Mouse (Mus musculus): ENCODE measurements at regions not wholly inside any gene's neighbourhood (a gene's known extent, or its start where the extent isn't known, plus 50 kb on each side); places are given as distances from the start of the nearest gene placed in this dataset.
A peak's percentile ranks its signal among the peaks of the same experiment; 100 is the strongest.

DNA sequence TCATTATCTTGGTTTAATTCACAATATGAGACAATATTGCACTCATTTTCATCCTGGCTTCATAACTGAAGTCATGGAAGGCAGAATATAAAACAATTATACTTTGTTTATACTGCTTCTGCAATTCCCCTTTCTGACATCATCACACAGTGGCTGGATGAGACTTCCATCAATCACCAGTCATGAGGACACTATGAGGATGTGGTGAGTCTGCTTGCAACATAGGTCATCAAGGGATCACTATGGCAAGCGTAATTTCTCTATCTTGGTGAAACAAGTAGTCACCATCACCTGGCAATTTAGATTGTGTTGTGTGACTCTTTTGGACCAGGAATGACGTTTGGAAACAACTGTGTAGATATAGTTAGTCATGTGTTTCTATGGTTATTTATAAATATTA lies 134.6 kb downstream of the Hao1 start:
- no peaks in the 10 kb centered on the region for H3K9me3 ChIP-seq (replicated peaks; ENCODE audit: control insufficient read depth, low read length)
- H3K4me2 ChIP-seq (ENCODE audit: low read length), result no peak overlapping the region
- WGBS, result 82% methylated on average over 2 of the region's 2 CpGs
- H3K36me3 ChIP-seq (ENCODE audit: control insufficient read depth, insufficient read depth, low read length), result no peaks in the 10 kb centered on the region
- no peak overlapping the region for H3K9ac ChIP-seq (ENCODE audit: low read length)
- no peaks in the 10 kb centered on the region for H3K4me1 ChIP-seq (ENCODE audit: control insufficient read depth, insufficient read depth, low read length)
- no peak overlapping the region for H3K27ac ChIP-seq (ENCODE audit: low read depth, low read length)
- H3K4me3 ChIP-seq (ENCODE audit: low read depth, low read length), result no peak overlapping the region
- no peak for DNase-seq (ENCODE audit: low spot score)
- no peaks in the 10 kb centered on the region for H3K27me3 ChIP-seq (replicated peaks; ENCODE audit: control insufficient read depth, insufficient read depth, low read length)
- no peak for ATAC-seq

DNA sequence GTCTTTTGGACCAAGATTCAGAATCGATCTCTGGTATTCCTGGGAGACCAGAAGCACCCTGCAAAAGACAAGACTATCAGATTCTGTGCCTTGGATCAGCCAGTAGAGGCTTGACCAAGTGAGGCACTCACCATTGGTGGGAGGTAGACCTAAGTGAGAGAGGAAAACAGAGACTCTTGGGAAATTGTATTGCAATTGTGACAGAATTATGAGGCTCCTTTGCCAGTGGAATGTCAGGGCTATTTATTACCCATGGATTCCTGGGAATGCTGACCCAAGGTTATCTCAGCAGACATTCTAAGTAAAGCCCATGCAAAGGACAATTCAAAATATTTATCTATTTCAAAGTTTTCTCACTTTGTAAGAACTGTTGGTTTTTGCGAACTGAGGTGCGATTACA lies 154.6 kb downstream of the Hao1 start:
- Histone ChIP-seq H3K27ac (ENCODE audit: low read depth, low read length) (no peak overlapping the region), H3K36me3 (ENCODE audit: control insufficient read depth, insufficient read depth, low read length) (no peaks in the 10 kb centered on the region), H3K9me3 (replicated peaks; ENCODE audit: control insufficient read depth, low read length) (no peaks in the 10 kb centered on the region), H3K27me3 (replicated peaks; ENCODE audit: control insufficient read depth, insufficient read depth, low read length) (no peaks in the 10 kb centered on the region), H3K4me2 (ENCODE audit: low read length) (no peak overlapping the region), H3K4me3 (ENCODE audit: low read depth, low read length) (no peak overlapping the region), H3K9ac (ENCODE audit: low read length) (no peak overlapping the region), H3K4me1 (ENCODE audit: control insufficient read depth, insufficient read depth, low read length) (no peaks in the 10 kb centered on the region)
- DNase-seq (ENCODE audit: low spot score) (no peak), ATAC-seq (no peak)
- 94% methylated on average over 3 of the region's 3 CpGs for WGBS

DNA sequence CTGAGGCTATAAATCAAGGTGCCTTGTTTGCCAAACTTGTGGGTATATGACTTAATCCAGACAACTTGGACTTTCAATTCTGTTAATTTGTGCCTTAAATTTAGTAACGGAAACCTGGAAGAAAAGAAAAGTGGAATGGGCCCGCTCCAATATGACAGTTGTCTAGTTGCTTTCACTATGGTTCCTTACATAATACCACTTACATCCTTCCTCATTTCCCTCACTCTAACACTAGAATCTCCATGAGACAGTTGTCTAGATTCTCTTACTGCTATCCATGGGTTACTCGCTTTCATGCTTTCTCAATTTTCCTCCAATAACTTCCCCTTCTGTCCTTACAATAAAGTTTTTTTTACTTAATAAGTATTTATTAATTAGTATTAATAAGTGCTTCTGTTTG lies 160.7 kb downstream of the Hao1 start:
- no peak overlapping the region for H3K9ac ChIP-seq (ENCODE audit: low read length)
- ATAC-seq (no peak), DNase-seq (ENCODE audit: low spot score) (no peak)
- no peaks in the 10 kb centered on the region for H3K4me1 ChIP-seq (ENCODE audit: control insufficient read depth, insufficient read depth, low read length)
- no peak overlapping the region for H3K27ac ChIP-seq (ENCODE audit: low read depth, low read length)
- H3K9me3 ChIP-seq (replicated peaks; ENCODE audit: control insufficient read depth, low read length), result no peaks in the 10 kb centered on the region
- no peaks in the 10 kb centered on the region for H3K36me3 ChIP-seq (ENCODE audit: control insufficient read depth, insufficient read depth, low read length)
- no peaks in the 10 kb centered on the region for H3K27me3 ChIP-seq (replicated peaks; ENCODE audit: control insufficient read depth, insufficient read depth, low read length)
- 95% methylated on average over 3 of the region's 3 CpGs for WGBS
- H3K4me3 ChIP-seq (ENCODE audit: low read depth, low read length), result no peak overlapping the region
- H3K4me2 ChIP-seq (ENCODE audit: low read length), result no peak overlapping the region

DNA sequence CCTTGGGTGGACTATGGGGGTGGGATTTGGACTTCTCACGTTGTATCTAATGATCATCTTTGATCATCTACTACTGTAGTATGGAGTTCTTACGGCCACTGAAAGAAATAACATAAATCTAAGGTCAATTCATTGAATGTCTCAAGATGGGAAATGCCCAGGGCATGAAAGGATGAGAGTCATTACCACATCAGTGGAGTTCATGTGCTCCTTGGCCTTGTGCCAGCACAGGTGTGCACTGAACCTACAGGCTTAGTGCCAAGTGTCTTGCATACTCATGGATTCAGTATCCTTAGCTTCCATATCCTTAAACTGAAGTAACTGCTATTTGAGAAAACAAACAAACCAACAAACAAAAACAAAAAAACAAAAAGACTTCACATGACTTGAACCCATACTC lies 179.1 kb downstream of the Hao1 start:
- 60% methylated on average over 2 of the region's 2 CpGs for WGBS
- no peaks in the 10 kb centered on the region for H3K27me3 ChIP-seq (replicated peaks; ENCODE audit: control insufficient read depth, insufficient read depth, low read length)
- no peak overlapping the region for H3K4me3 ChIP-seq (ENCODE audit: low read depth, low read length)
- ATAC-seq (no peak), DNase-seq (ENCODE audit: low spot score) (no peak)
- no peaks in the 10 kb centered on the region for H3K36me3 ChIP-seq (ENCODE audit: control insufficient read depth, insufficient read depth, low read length)
- H3K27ac ChIP-seq (ENCODE audit: low read depth, low read length), result no peak overlapping the region
- H3K9ac ChIP-seq (ENCODE audit: low read length), result no peak overlapping the region
- no peaks in the 10 kb centered on the region for H3K9me3 ChIP-seq (replicated peaks; ENCODE audit: control insufficient read depth, low read length)
- no peak overlapping the region for H3K4me2 ChIP-seq (ENCODE audit: low read length)
- no peaks in the 10 kb centered on the region for H3K4me1 ChIP-seq (ENCODE audit: control insufficient read depth, insufficient read depth, low read length)

DNA sequence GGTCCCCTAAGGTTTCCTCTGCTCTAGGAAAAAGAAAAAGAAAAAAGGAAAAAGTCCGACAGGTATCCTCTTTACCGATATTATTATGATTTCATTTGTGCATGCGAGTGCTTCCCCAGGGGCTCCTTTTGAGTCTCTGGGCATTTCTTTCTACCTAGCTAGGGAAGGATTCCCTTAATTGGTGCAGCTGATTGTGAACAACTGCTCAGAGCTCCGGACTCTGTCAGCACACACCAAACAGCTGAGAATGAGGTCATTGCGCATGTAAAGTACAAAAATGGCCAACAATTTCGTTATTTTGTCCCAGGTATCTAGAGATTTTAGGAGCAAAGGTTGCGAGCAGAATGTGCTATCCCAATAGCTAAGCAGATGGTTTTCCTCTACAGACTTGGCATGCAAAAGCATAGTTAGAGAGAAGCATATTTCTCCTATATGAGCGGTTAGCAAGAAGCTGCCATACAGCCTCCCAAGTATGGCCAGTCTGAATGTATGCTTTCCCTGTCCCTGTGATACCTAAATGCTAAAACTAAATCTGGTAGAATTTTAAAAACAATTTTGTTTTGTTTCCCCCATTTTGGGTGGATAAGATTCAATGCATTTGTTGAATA lies 203.2 kb downstream of the Hao1 start:
- no peak overlapping the region for H3K4me2 ChIP-seq (ENCODE audit: low read length)
- H3K36me3 ChIP-seq (ENCODE audit: control insufficient read depth, insufficient read depth, low read length), result no peaks in the 10 kb centered on the region
- DNase-seq (ENCODE audit: low spot score) (peak; percentile 62), ATAC-seq (peak; percentile 77)
- no peak overlapping the region for H3K4me3 ChIP-seq (ENCODE audit: low read depth, low read length)
- 26% methylated on average over 8 of the region's 8 CpGs for WGBS
- no peak overlapping the region for H3K9ac ChIP-seq (ENCODE audit: low read length)
- H3K9me3 ChIP-seq (replicated peaks; ENCODE audit: control insufficient read depth, low read length), result no peaks in the 10 kb centered on the region
- H3K4me1 ChIP-seq (ENCODE audit: control insufficient read depth, insufficient read depth, low read length), result peaks cover 12% of the 10 kb centered on the region
- H3K27ac ChIP-seq (ENCODE audit: low read depth, low read length), result peak overlapping the region; percentile 61; the same call in 1 of the 2 replicates
- no peaks in the 10 kb centered on the region for H3K27me3 ChIP-seq (replicated peaks; ENCODE audit: control insufficient read depth, insufficient read depth, low read length)

DNA sequence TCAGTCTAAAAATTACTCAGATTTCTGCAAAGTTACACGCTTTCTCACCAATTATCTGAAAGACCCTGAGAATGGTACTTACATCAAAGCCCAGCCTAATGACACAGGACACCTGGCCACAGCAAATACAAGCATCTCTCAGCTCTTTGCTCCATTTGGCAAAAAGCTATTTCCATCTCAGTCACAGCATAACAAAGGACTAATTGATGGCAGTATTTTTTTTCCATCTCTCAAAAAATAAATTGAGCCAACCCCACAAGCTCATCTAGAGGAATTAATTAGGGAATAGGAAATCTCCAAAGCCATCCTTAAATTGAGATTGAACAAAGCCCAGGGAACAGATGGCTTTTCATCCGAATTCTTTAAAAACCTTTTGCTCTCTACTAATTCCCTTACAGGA lies 203.7 kb downstream of the Hao1 start:
- no peaks in the 10 kb centered on the region for H3K27me3 ChIP-seq (replicated peaks; ENCODE audit: control insufficient read depth, insufficient read depth, low read length)
- no peak overlapping the region for H3K9ac ChIP-seq (ENCODE audit: low read length)
- WGBS, result 14% methylated on average over 2 of the region's 2 CpGs
- no peak overlapping the region for H3K4me2 ChIP-seq (ENCODE audit: low read length)
- no peak overlapping the region for H3K27ac ChIP-seq (ENCODE audit: low read depth, low read length)
- peak; percentile 79 for ATAC-seq
- H3K36me3 ChIP-seq (ENCODE audit: control insufficient read depth, insufficient read depth, low read length), result no peaks in the 10 kb centered on the region
- H3K9me3 ChIP-seq (replicated peaks; ENCODE audit: control insufficient read depth, low read length), result no peaks in the 10 kb centered on the region
- no peak overlapping the region for H3K4me3 ChIP-seq (ENCODE audit: low read depth, low read length)
- H3K4me1 ChIP-seq (ENCODE audit: control insufficient read depth, insufficient read depth, low read length), result peaks cover 12% of the 10 kb centered on the region
- DNase-seq (ENCODE audit: low spot score), result peak; percentile 74

DNA sequence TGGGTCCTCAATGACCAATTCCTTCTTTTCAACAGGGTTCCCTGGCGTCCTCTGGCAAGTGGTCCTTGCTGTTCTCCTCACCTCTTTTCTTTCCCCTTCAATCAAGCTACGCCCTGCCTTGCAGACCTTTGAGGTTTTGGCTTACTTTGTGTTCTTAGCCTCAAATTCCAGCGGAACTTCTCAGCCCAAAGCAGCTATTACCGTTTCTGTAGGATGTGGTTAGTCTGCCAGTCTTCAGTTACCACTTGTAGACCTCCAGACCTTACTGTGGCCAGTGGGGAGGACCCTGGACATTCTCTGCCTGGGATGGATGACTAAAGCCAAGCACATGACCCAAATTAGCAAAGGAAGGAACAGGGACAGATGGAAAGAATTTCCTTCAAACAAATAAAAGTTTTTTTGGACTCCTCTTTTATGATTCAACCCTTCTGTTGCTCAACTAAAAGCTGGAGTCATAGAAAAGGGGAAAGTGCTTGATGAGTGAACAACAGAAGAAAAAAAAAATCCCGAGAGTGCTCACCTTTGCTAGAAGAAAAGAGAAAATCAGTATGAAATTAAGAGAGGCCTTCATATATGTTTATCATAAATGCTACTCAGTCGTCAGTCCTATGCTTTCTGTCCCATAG lies 211.5 kb downstream of the Hao1 start:
- Histone ChIP-seq H3K4me2 (ENCODE audit: low read length) (no peak overlapping the region), H3K4me1 (ENCODE audit: control insufficient read depth, insufficient read depth, low read length) (no peaks in the 10 kb centered on the region), H3K9me3 (replicated peaks; ENCODE audit: control insufficient read depth, low read length) (no peaks in the 10 kb centered on the region), H3K36me3 (ENCODE audit: control insufficient read depth, insufficient read depth, low read length) (no peaks in the 10 kb centered on the region), H3K4me3 (ENCODE audit: low read depth, low read length) (no peak overlapping the region), H3K9ac (ENCODE audit: low read length) (no peak overlapping the region), H3K27me3 (replicated peaks; ENCODE audit: control insufficient read depth, insufficient read depth, low read length) (no peaks in the 10 kb centered on the region), H3K27ac (ENCODE audit: low read depth, low read length) (no peak overlapping the region)
- ATAC-seq (no peak), DNase-seq (ENCODE audit: low spot score) (no peak)
- 77% methylated on average over 6 of the region's 6 CpGs for WGBS

DNA sequence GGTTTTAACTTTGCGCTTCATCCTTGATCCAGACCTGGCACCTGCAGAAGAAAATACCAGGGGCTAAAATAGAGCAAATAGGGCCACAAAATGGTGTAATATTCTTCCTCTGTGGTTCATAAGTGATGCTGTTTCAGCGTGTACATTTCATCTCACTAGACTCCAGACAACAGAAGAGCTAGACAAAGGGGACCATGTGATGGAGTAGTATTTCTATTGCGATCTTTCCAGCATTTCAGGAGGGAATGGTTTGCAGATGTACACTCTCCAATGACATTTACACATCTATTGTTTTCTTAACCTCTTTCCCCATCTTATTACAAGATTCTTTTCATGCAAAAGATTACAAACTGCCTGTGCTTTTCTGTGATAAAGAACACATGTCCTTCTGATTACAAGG lies 246.1 kb downstream of the Hao1 start:
- Histone ChIP-seq H3K4me3 (ENCODE audit: low read depth, low read length) (no peak overlapping the region), H3K9me3 (replicated peaks; ENCODE audit: control insufficient read depth, low read length) (no peaks in the 10 kb centered on the region), H3K27ac (ENCODE audit: low read depth, low read length) (no peak overlapping the region), H3K4me1 (ENCODE audit: control insufficient read depth, insufficient read depth, low read length) (no peaks in the 10 kb centered on the region), H3K27me3 (replicated peaks; ENCODE audit: control insufficient read depth, insufficient read depth, low read length) (no peaks in the 10 kb centered on the region), H3K36me3 (ENCODE audit: control insufficient read depth, insufficient read depth, low read length) (no peaks in the 10 kb centered on the region), H3K4me2 (ENCODE audit: low read length) (no peak overlapping the region), H3K9ac (ENCODE audit: low read length) (no peak overlapping the region)
- DNase-seq (ENCODE audit: low spot score), result no peak
- WGBS, result 82% methylated on average over 3 of the region's 3 CpGs
- ATAC-seq, result no peak

DNA sequence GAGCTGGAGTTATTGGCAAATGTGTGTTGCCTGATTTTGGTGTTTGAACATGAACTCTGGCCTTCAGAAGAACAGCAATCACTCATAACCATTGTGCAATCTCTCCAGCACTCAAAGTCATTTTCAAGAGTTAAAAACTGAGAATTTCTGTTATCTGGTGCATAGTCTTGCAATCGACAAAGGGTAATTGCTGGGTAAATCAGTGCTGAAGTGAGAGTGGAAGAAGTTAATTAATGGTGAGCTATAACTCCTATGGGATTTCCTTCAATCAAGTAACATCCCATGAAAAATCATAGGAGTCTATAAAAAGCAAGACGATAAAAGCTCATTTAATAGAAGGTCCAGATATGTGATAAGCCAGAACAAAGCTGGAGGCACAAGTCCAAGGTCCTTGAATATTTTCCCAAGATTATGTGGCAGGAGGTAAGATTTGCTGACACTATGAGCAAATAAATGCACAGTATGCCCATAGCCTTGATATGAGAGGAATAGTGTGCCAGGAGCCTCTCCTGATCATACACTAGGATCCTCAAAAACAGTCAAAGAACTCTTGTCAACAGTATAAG lies 264.0 kb downstream of the Hao1 start:
- H3K27me3 ChIP-seq (replicated peaks; ENCODE audit: control insufficient read depth, insufficient read depth, low read length), result no peaks in the 10 kb centered on the region
- H3K4me3 ChIP-seq (ENCODE audit: low read depth, low read length), result no peak overlapping the region
- no peak overlapping the region for H3K27ac ChIP-seq (ENCODE audit: low read depth, low read length)
- 90% methylated on average over 2 of the region's 2 CpGs for WGBS
- no peaks in the 10 kb centered on the region for H3K9me3 ChIP-seq (replicated peaks; ENCODE audit: control insufficient read depth, low read length)
- H3K36me3 ChIP-seq (ENCODE audit: control insufficient read depth, insufficient read depth, low read length), result no peaks in the 10 kb centered on the region
- DNase-seq (ENCODE audit: low spot score) (no peak), ATAC-seq (no peak)
- H3K9ac ChIP-seq (ENCODE audit: low read length), result no peak overlapping the region
- no peaks in the 10 kb centered on the region for H3K4me1 ChIP-seq (ENCODE audit: control insufficient read depth, insufficient read depth, low read length)
- H3K4me2 ChIP-seq (ENCODE audit: low read length), result no peak overlapping the region

Measured in forebrain, embryonic 14.5 days (tissue).